Mouse (Mus musculus) lung, postnatal 4 days (tissue): ENCODE measurements around the gene Rars2.
A peak's percentile ranks its signal among the peaks of the same experiment; 100 is the strongest.

Experiments
- DNase-seq, 2 experiments: peaks; one replicate each; pipeline ENCODE4 v3.0.0; 2021

The Rars2 gene

DNA sequence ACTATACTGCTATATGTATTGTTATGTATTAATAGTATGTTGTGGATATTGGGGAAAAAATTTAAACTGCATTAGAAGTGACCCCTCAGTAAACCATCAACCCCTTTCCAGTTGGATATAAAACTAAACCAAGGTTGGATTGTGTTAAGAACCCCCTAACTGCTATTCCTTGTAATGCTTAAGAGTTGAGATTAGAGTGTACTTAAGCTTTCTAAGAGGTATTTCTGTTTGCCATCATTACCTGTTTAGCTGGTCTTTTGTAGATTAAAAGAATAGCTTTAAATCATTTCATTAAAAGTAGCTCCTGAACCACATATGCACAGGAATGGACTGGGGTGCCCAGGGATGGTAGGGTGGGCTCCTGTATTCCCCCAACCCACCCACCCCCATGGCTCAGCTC, 30.0 kb downstream of the Rars2 start:
- no peak for DNase-seq

DNA sequence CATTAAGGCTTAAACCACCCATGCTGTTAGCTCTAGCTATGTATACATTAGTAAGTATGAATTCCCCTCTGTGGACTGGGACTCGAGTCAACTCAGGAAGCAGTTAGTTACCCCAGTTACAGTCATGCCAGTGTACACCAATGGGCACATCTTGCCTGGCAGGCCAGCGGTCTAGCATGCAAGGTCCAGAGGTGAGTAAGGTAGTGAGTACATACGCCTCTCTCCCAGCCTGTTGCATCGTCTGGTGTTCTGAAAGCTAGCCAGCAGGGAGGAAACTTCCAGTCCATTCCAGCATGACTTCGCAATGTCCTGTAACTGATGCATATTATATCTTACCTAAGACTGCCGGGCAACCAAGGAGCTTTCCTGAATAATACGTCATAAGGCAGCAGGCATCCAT, 38.4 kb downstream of the Rars2 start:
- DNase-seq, result no peak

DNA sequence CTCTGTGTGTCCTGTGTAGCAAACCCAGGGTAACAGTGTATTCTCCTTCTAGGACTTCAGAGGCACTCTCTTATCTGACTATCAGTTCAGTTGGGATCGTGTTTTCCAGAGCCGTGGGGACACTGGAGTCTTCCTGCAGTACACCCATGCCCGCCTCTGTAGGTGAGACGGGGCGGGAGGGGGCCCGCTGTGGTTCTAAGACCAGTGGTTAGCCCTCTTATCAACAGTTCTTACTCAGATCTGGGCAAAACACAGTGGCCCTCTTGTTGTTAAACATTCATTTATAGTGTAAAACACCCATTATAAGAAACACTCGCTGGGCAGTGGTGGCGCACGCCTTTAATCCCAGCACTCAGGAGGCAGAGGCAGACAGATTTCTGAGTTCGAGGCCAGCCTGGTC, 41.3 kb downstream of the Rars2 start:
- DNase-seq, result no peak

DNA sequence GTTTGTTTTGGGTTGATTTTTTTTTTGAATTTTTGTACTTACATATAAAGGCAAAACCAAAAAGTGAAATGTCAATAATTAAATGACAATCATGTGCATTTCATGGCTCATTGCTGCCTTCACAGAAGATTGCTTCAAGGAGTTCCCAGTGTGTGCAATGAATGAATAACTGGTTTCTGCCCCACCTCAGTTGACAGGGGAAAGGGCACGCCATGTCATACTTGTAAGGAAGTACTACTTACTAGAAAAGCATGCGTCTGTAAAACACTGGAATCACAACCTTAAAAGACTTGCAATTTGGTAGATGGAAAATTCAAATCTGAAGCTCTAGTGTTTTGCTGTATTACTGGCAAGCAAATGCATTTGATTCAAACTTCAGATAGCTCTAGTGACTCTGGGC, 44.3 kb downstream of the Rars2 start:
- no peak for DNase-seq

DNA sequence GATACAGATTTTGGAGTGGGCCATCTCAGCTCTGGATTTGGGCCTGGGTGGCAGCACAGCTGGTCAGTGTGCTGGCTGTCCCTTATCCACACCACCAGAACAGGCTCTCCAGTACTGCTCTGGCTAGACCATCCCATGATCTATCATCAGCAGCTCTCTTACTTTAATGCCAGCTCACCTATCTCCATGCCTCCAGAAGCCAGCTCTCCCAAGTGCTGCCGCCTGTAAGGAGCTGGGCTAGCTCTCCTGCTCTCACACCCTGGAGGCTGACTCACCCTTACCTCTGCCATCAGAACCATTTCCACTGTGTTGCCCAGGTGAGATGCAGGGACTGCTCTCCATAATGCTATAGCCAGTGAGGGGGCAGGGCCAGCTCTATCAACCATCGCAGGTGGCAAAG, 46.8 kb downstream of the Rars2 start:
- DNase-seq, result no peak

DNA sequence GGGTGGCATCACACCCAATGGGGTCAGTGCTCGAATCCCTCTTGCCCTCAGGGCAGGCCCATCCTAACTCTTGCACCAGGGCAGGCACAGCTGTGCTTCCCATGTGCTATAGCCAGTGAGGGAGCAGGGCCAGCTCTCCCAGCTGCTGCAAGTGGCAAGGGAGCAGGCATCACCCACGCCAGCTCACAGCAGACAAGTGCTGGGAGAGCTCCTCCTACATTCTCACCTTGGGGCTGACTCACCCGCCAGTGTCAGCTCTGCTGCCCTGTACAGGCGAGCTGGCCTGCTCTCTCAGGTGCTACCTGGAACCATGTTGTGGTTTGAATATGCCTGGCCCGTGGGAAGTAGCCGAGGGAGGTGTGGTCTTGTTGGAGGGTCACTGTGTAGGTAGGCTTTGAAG, 47.2 kb downstream of the Rars2 start:
- no peak for DNase-seq

DNA sequence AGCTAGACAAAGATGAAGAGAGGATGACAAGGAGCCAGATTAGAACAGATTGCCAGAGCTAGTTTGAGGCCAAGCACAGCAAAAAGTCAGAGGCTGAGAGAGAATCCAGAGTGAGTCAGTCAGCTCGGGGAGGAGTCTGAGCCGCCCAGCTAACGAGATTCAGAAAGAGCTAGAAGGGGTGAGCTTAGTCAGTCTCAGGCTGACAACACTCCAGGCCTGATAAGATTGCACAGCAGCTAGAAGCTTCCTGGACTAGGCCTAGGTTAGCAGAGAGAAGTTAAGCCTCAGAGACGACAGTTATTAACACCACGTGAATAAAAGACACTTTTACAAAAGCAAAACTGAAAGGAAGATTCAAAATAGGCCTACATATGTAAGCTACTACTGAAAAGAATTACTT, 53.2 kb downstream of the Rars2 start:
- no peak for DNase-seq

DNA sequence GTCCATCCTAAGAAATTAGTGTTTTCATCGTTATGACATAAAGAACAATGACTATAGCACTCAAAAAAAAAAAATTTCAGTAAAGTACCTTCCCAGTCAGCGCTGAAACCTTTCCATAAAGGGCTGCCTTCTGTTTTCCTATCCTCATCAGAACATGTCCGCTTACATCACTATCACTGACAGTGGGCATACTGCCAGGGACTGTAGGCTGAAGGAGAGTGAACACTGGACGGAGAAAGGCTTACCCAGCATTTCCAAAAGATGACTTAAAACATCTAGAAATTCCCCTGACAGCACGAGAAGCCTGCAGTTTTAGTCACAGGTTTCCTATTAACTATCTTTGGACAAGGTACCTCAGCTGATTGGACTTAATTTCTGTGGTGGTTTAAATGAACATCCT, 59.0 kb downstream of the Rars2 start:
- DNase-seq, result peak; percentile 15 to 49

DNA sequence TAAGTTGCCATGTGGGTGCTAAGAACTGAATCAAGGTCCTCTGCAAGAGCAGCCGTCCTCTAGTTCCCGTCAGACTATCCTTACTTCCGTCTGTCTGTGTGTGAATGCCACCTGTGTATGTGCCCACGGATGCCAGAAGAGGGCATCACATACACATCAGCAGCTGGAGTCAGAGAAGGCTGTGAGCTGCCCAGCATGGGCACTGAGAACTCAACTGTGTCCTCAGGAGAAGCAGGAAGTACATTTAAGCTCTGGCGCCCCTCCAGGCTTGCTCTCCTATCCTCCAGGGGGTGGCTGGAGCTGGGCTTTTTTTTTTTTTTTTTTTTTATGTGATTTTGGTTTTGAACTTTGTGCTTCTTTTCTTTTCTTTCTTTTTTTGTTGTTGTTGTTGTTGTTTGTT, 65.8 kb downstream of the Rars2 start:
- no peak for DNase-seq

DNA sequence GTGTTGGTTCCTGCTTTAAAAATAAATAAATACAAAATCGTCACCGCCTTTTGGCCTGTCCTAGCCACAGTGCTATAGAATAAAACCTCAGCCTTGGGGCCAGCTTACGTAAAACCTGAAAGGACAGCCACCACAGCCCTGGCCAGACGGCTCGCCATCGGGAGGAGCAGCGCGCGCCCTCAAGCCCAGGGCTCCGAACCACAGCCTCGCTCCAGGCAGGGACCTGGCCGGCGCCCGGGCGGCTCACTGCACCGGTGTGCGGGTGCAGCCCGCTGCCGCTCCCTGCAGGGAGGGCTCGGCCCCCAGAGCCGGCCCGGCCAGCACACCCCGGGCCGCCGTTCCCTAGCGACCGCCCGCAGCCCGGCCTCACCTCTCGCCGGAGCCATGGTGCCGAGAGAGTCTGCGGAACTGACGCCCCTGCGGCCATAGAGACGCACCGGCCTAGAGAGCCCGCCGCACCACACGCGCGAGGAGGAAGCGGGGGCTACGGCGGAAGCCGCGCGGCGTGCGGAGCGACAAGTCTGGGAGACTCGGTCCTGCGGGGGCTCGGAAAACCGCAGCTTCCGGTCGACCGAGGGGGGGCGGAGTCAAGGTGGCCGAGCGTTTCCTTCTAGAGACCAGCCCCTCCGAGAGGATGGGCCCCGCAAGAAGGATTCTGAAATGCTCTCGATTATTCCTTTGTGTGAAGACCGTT, 72.3 kb downstream of the Rars2 start, which contains the start of gene Slc35a1:
Gene Slc35a1, minus strand, starts transcription at position 565 of the 694 bp plus-strand sequence.
- DNase-seq, result peak; percentile 94 to 96

DNA sequence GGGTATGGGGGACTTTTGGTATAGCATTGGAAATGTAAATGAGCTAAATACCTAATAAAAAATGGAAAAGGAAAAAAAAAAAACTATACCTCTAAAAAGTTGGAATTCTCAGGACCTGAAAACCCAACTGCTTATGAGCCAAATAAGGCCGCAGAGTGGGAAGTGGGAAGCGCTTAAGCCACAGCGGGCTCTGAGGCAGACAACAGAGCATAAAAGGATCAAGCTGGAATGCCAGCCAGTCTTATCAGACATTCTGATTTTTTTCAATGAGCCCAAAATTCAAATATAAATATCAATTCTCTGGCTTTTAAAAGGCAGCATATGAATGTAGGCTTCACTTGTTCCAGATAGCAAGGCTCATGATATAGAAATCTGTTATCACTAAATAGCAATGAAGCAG, 73.3 kb downstream of the Rars2 start:
- DNase-seq, result no peak

DNA sequence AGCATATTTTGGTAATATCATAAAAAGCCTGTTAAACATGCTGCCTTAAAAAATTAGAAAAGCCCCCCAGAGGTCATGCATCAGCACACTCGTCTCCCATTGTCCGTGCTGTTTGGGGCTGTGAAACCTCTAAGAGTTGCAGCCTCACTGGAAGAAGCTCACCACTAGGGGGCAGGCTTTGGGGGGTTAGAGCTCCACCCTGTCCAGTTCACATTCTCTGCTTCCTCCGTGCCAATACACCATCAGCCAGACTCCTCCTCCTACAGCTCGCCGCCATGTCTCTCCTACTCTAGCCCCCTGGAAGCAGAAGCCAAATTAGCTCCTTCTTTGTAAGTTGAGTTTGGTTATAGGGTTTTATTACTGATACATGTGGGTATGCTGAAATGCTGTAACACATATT, 86.8 kb downstream of the Rars2 start:
- peak; percentile 62 to 69 for DNase-seq

DNA sequence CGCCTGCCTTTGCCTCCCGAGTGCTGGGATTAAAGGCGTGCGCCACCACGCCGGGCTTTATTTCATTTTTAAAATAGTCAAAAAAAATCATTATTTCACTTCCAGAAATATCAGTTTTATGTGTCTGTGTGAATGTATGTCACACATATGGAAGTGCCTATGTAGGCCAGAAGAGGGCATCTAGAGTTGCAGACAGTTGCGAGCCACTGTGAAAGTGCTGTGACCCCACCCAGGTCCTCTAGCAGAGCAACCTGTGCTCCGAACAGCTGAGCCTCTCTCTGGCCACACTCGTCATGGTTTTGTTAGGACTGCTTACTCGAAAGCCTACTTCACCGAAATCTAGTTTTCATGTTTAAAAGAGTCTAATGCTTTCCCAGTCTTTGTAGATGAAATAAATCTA, 87.5 kb downstream of the Rars2 start:
- no peak for DNase-seq

DNA sequence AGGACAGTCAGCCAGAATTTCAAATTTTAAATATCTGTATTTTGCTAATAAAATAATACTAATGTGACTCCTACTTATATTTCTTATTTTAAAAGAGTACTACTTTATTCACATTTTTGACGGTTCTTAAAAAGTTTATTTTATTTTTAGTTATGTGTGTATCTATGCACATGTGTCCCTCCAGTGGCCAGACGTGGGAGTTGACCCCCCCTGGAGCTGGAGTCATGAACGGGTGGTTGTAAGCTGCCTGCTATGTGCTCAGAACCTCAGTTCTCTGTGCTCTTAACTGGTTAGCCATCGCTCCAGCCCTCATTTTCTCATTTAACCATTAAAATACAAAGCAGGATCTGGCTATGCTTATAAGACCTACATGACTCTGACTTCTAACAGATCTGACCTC, 88.3 kb downstream of the Rars2 start:
- no peak for DNase-seq

DNA sequence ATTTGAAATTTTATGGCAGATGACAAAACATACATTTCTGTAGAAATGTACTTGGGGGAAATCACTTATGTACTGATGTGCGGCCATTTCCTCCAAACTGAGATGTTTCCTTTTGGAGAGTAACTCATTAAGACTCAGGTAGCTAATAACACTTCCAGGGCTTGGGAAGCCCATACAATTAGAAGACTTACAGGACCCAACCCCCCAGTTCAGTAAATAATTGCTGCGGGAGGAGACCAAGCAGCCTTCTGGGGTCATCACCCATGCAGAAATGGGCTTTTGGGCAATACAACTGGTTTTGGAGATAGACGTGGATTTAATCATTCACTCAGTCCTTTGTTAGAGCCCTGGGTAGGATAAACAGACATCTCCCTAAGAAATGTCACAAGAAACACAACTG, 92.5 kb downstream of the Rars2 start:
- DNase-seq, result no peak

DNA sequence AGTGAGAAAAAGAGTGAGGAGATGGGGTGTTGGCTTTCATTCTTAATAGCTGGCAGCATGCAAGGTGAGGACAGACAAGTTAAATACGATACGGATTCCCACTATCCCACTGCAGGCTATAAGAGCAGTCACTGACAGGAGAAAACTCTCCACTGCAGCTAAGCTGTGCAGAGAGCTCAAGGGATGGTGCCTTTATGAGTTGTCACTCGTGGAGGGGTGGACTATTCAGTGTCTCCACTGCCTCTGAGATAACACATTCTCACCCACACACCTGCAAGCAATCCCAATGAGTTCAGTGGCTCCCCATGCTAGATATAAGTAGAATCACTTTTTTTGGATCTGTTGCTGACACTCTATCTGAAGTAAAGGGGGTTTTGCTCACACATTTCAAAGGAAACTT, 93.4 kb downstream of the Rars2 start:
- no peak for DNase-seq
